Mouse (Mus musculus) heart, embryonic 14.5 days (tissue): ENCODE results near the gene Rrbp1. TPM values are rescaled to one million over a fixed set of nuclear protein-coding genes. Genes with fewer than 3 reads are reported as not detected.

Source experiments
- ATAC-seq: fragments of 200-750 bp; cut with Nextera tagmentation; 2 replicates; pipeline ENCODE4 v1.8.0; 2017; ENCODE audit warnings: low read depth, moderate TSS enrichment; ENCODE audit not compliant: insufficient number of reproducible peaks, insufficient read depth, low FRiP score
- H3K27ac ChIP-seq, 2 experiments: fragments of 200-500 bp in 1 of 2; fragments of 300-500 bp in 1 of 2; sonication (generic) in 1 of 2; replicated peaks in 1 of 2; 2 replicates each; pipeline ENCODE4 v1.5.1; 2012 to 2014; ENCODE audit warnings: low read depth in 2 of 2, low read length in 2 of 2, control low read depth in 1 of 2, mild to moderate bottlenecking in 1 of 2, mixed read lengths in 1 of 2; ENCODE audit not compliant: control insufficient read depth in 1 of 2, insufficient read depth in 1 of 2
- H3K27me3 ChIP-seq: fragments of 300-500 bp; sonication (generic); 2 replicates; pipeline ENCODE4 v1.6.1; 2014; ENCODE audit warnings: mild to moderate bottlenecking, low read length, control low read depth; ENCODE audit not compliant: control insufficient read depth, insufficient read depth
- H3K36me3 ChIP-seq: fragments of 300-500 bp; sonication (generic); 2 replicates; pipeline ENCODE4 v1.6.1; 2014; ENCODE audit warnings: mild to moderate bottlenecking, control low read depth, low read length, mixed read lengths; ENCODE audit not compliant: control insufficient read depth, insufficient read depth
- H3K4me1 ChIP-seq, 2 experiments: fragments of 200-500 bp in 1 of 2; fragments of 300-500 bp in 1 of 2; sonication (generic) in 1 of 2; 2 replicates each; pipeline ENCODE4 v1.6.1; 2012 to 2014; ENCODE audit warnings: low read length in 2 of 2, control low read depth in 1 of 2, mixed read lengths in 1 of 2; ENCODE audit not compliant: control insufficient read depth in 2 of 2, insufficient read depth in 2 of 2
- H3K4me2 ChIP-seq: fragments of 300-500 bp; sonication (generic); 2 replicates; pipeline ENCODE4 v1.6.1; 2014; ENCODE audit warnings: mild to moderate bottlenecking, low read length
- H3K4me3 ChIP-seq, 2 experiments: fragments of 200-500 bp in 1 of 2; fragments of 300-500 bp in 1 of 2; sonication (generic) in 1 of 2; 2 replicates each; pipeline ENCODE4 v1.5.1; 2012 to 2014; ENCODE audit warnings: low read length in 2 of 2, mild to moderate bottlenecking in 2 of 2, control low read depth in 1 of 2, low read depth in 1 of 2, moderate library complexity in 1 of 2; ENCODE audit not compliant: control insufficient read depth in 1 of 2, insufficient read depth in 1 of 2
- H3K9ac ChIP-seq: fragments of 300-500 bp; sonication (generic); 2 replicates; pipeline ENCODE4 v1.6.1; 2014; ENCODE audit warnings: mild to moderate bottlenecking, low read length
- H3K9me3 ChIP-seq: fragments of 300-500 bp; sonication (generic); 2 replicates; pipeline ENCODE4 v1.6.1; 2016; ENCODE audit warnings: low read length, control low read depth; ENCODE audit not compliant: control insufficient read depth
- WGBS: fragments of 180-500 bp; shearing (Covaris S2); extraction: QIAGEN DNeasy Blood & Tissue Kit; methylation state at CpG from one replicate; pipeline ENCODE4 v1.1.7; 2014; 5-methylcytosine and 5-hydroxymethylcytosine counted together
- polyA plus RNA-seq: library from polyadenylated mRNA; unstranded; fragments of >200 nt; fragmentation: Nextera tagmentation; extraction: Ambion mirVana; gene quantifications from 2 replicates; pipeline ENCODE4 v1.2.1, GENCODE M21; 2014

The Rrbp1 gene
- polyA plus RNA-seq, 1 experiment from 2014 or later, result 61.8 TPM

- Histone ChIP-seq H3K36me3 (peaks cover 73% of the 10 kb centered on the region), H3K9ac (no peak overlapping the region), H3K4me1 (no peaks in the 10 kb centered on the region; a peak in 1 of 4 replicates), H3K27ac (no peak overlapping the region), H3K9me3 (no peaks in the 10 kb centered on the region), H3K27me3 (no peaks in the 10 kb centered on the region), H3K4me2 (no peak overlapping the region), H3K4me3 (no peak overlapping the region)
- WGBS, result 96% methylated on average over 7 of the region's 7 CpGs
- no peak for ATAC-seq
Measured at GRCm38 (mm10) chr2:143973161-143973560, 37.9 kb downstream of the Rrbp1 start.

- 80% methylated on average over 2 of the region's 2 CpGs for WGBS
- no peak for ATAC-seq
- no peak overlapping the region for H3K27ac ChIP-seq
- no peaks in the 10 kb centered on the region; a peak in 1 of 4 replicates for H3K4me1 ChIP-seq
- H3K36me3 ChIP-seq, result peaks cover 82% of the 10 kb centered on the region
- no peak overlapping the region for H3K9ac ChIP-seq
- no peak overlapping the region for H3K4me3 ChIP-seq
- no peak overlapping the region for H3K4me2 ChIP-seq
- H3K9me3 ChIP-seq, result no peaks in the 10 kb centered on the region
- H3K27me3 ChIP-seq, result no peaks in the 10 kb centered on the region
Measured at GRCm38 (mm10) chr2:143971887-143972286, 39.2 kb downstream of the Rrbp1 start.

GRCm38 (mm10) chr2:143970841-143971240 is 40.2 kb downstream of the Rrbp1 start:
- Histone ChIP-seq H3K4me2 (no peak overlapping the region), H3K36me3 (peaks cover 89% of the 10 kb centered on the region), H3K4me3 (no peak overlapping the region), H3K9me3 (no peaks in the 10 kb centered on the region), H3K4me1 (no peaks in the 10 kb centered on the region; a peak in 1 of 4 replicates), H3K27me3 (no peaks in the 10 kb centered on the region), H3K9ac (no peak overlapping the region), H3K27ac (no peak overlapping the region)
- WGBS, result 55% methylated on average over 2 of the region's 2 CpGs
- ATAC-seq, result no peak

- Histone ChIP-seq H3K9me3 (no peaks in the 10 kb centered on the region), H3K27ac (no peak overlapping the region), H3K36me3 (peaks cover 96% of the 10 kb centered on the region), H3K9ac (no peak overlapping the region), H3K27me3 (no peaks in the 10 kb centered on the region), H3K4me3 (no peak overlapping the region), H3K4me2 (no peak overlapping the region), H3K4me1 (no peaks in the 10 kb centered on the region; a peak in 1 of 4 replicates)
- ATAC-seq, result no peak
- 90% methylated on average over 7 of the region's 7 CpGs for WGBS
Measured at GRCm38 (mm10) chr2:143969260-143969659, 41.8 kb downstream of the Rrbp1 start.

- Histone ChIP-seq H3K4me3 (no peak overlapping the region), H3K27me3 (no peaks in the 10 kb centered on the region), H3K9me3 (peaks cover 5% of the 10 kb centered on the region), H3K27ac (no peak overlapping the region), H3K4me2 (no peak overlapping the region), H3K4me1 (no peaks in the 10 kb centered on the region), H3K36me3 (peaks cover 82% of the 10 kb centered on the region), H3K9ac (no peak overlapping the region)
- ATAC-seq, result no peak
- 89% methylated on average over 1 of the region's 1 CpGs for WGBS
Measured at GRCm38 (mm10) chr2:143963318-143963717, 47.7 kb downstream of the Rrbp1 start.

- H3K9me3 ChIP-seq, result peaks cover 5% of the 10 kb centered on the region
- ATAC-seq, result no peak
- H3K27me3 ChIP-seq, result no peaks in the 10 kb centered on the region
- H3K27ac ChIP-seq, result no peak overlapping the region
- H3K4me1 ChIP-seq, result no peaks in the 10 kb centered on the region
- H3K36me3 ChIP-seq, result peaks cover 82% of the 10 kb centered on the region
- no peak overlapping the region for H3K4me3 ChIP-seq
- WGBS, result 94% methylated on average over 5 of the region's 5 CpGs
- no peak overlapping the region for H3K9ac ChIP-seq
- H3K4me2 ChIP-seq, result no peak overlapping the region
Measured at GRCm38 (mm10) chr2:143962192-143962591, 48.9 kb downstream of the Rrbp1 start.

GRCm38 (mm10) chr2:143955746-143956145 is 55.3 kb downstream of the Rrbp1 start:
- Histone ChIP-seq H3K4me1 (peaks cover 4 to 14% of the 10 kb centered on the region in 2 experiments), H3K27ac (no peak overlapping the region), H3K27me3 (no peaks in the 10 kb centered on the region), H3K9ac (no peak overlapping the region), H3K4me3 (no peak overlapping the region), H3K4me2 (no peak overlapping the region), H3K9me3 (peaks cover 5% of the 10 kb centered on the region), H3K36me3 (peaks cover 82% of the 10 kb centered on the region)
- 98% methylated on average over 4 of the region's 4 CpGs for WGBS
- no peak for ATAC-seq

- peaks cover 88% of the 10 kb centered on the region for H3K36me3 ChIP-seq
- no peak overlapping the region for H3K4me3 ChIP-seq
- no peak overlapping the region for H3K4me2 ChIP-seq
- WGBS, result 74% methylated on average over 4 of the region's 4 CpGs
- no peaks in the 10 kb centered on the region for H3K27me3 ChIP-seq
- no peak overlapping the region for H3K9ac ChIP-seq
- peaks cover 5% of the 10 kb centered on the region for H3K9me3 ChIP-seq
- no peak overlapping the region for H3K27ac ChIP-seq
- H3K4me1 ChIP-seq, result peaks cover 4 to 18% of the 10 kb centered on the region in 2 experiments
- ATAC-seq, result no peak
Measured at GRCm38 (mm10) chr2:143955004-143955403, 56.1 kb downstream of the Rrbp1 start.
